Mouse (Mus musculus) liver, postnatal 0 days (tissue): ENCODE data around the gene Tsc22d1. TPM values are rescaled to one million over a fixed set of nuclear protein-coding genes. Genes with fewer than 3 reads are reported as not detected.

Experiments
- ATAC-seq: fragments of 200-750 bp; cut with Nextera tagmentation; 2 replicates; pipeline ENCODE4 v1.8.0; 2017; ENCODE audit warnings: mild to moderate bottlenecking, moderate library complexity
- DNase-seq: peaks from one replicate; pipeline ENCODE4 v3.0.0-alpha.2; 2016
- H3K27ac ChIP-seq: fragments of 300-500 bp; sonication (generic); 2 replicates; pipeline ENCODE4 v1.5.1; 2014; ENCODE audit warnings: antibody characterized with exemption, moderate library complexity, mild to moderate bottlenecking, low read depth
- H3K27me3 ChIP-seq: fragments of 300-500 bp; sonication (generic); 2 replicates; pipeline ENCODE4 v1.6.1; 2014; ENCODE audit warnings: low read length, control low read depth, mixed read lengths; ENCODE audit not compliant: insufficient read depth
- H3K36me3 ChIP-seq: fragments of 300-500 bp; sonication (generic); replicated peaks from 2 replicates; pipeline ENCODE4 v1.6.1; 2014; ENCODE audit warnings: mild to moderate bottlenecking, control low read depth, low read length, moderate library complexity, mixed read lengths; ENCODE audit not compliant: insufficient read depth
- H3K4me1 ChIP-seq: fragments of 300-500 bp; sonication (generic); 2 replicates; pipeline ENCODE4 v1.6.1; 2014; ENCODE audit warnings: antibody characterized with exemption, mild to moderate bottlenecking, control low read depth; ENCODE audit not compliant: insufficient read depth
- H3K4me2 ChIP-seq: fragments of 300-500 bp; sonication (generic); 2 replicates; pipeline ENCODE4 v1.6.1; 2014; ENCODE audit warnings: low read depth, mild to moderate bottlenecking, low read length, moderate library complexity, mixed read lengths
- H3K4me3 ChIP-seq: fragments of 300-500 bp; sonication (generic); 2 replicates; pipeline ENCODE4 v1.5.1; 2014; ENCODE audit warnings: low read depth, low read length
- H3K9ac ChIP-seq: fragments of 300-500 bp; sonication (generic); replicated peaks from 2 replicates; pipeline ENCODE4 v1.6.1; 2014; ENCODE audit warnings: mild to moderate bottlenecking, moderate library complexity
- H3K9me3 ChIP-seq: fragments of 300-500 bp; sonication (generic); 2 replicates; pipeline ENCODE4 v1.6.1; 2016; ENCODE audit warnings: mild to moderate bottlenecking, control low read depth, low read length, mixed read lengths
- CTCF ChIP-seq: sonication (generic); IDR thresholded peaks from 2 replicates; pipeline ENCODE4 v1.5.1; 2016; ENCODE audit warnings: antibody characterized with exemption, low read depth
- EP300 ChIP-seq: IDR thresholded peaks from 2 replicates; pipeline ENCODE4 v1.6.1; 2016; ENCODE audit warnings: antibody characterized with exemption, low read depth, mild to moderate bottlenecking
- WGBS: fragments of 180-500 bp; shearing (Covaris S2); extraction: QIAGEN DNeasy Blood & Tissue Kit; methylation state at CpG from one replicate; pipeline ENCODE4 v1.1.7; 2014; ENCODE audit not compliant: insufficient replicate concordance; 5-methylcytosine and 5-hydroxymethylcytosine counted together
- polyA plus RNA-seq: library from polyadenylated mRNA; unstranded; fragments of >200 nt; fragmentation: Nextera tagmentation; extraction: Ambion mirVana; gene quantifications from 2 replicates; pipeline ENCODE4 v1.2.1, GENCODE M21; 2015

Tsc22d1 gene
- polyA plus RNA-seq, 1 experiment from 2014 or later: 137 TPM

DNA sequence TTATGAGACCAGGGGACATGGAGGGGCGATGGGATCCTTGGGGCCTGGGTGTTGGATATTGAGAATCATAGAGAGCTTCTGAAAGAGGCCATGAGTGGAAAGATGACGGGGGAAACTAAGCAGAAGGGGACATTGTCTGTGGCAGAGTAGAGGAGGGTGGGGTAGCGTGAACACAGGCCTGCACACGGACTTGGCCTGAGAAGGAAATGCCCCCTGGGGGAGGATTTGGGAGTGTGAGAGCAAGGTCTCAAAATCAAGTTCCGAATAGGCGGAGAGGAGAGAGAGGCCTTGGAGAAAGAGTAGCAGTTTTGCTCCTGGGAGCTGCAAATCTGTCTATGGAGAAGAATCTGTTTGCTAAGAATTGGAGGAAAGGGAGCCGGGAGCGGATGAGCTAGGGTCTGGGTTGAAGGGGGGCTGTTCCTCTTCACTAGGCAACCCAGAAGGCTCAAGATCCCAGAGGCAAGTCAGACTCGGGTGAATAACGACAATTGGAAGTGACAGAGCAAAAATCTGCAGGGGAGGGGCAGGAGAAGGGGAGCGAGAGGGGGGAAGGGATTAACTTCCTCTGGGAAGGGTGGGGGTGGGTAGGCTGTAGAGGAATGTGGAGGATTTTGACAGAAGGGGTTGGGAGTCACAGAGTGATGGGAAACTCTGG, 98.8 kb downstream of the Tsc22d1 start:
- Histone ChIP-seq H3K4me2 (no peak overlapping the region), H3K9ac (no peak overlapping the region), H3K36me3 (no peaks in the 10 kb centered on the region), H3K4me1 (no peaks in the 10 kb centered on the region; the same call in 1 of the 2 replicates), H3K27me3 (no peaks in the 10 kb centered on the region), H3K9me3 (no peaks in the 10 kb centered on the region), H3K4me3 (no peak overlapping the region), H3K27ac (no peak overlapping the region)
- no peak for TF ChIP-seq CTCF
- TF ChIP-seq EP300: no peak
- ATAC-seq (no peak), DNase-seq (no peak)
- 45% methylated on average over 11 of the region's 11 CpGs for WGBS

GRCm38 (mm10) chr14:76514050-76514585, 99.4 kb downstream of the Tsc22d1 start:
- no peaks in the 10 kb centered on the region for H3K9me3 ChIP-seq
- H3K4me1 ChIP-seq: no peaks in the 10 kb centered on the region; the same call in 1 of the 2 replicates
- H3K9ac ChIP-seq: no peak overlapping the region
- ATAC-seq (no peak), DNase-seq (no peak)
- no peaks in the 10 kb centered on the region for H3K36me3 ChIP-seq
- no peak overlapping the region for H3K4me2 ChIP-seq
- no peak overlapping the region for H3K4me3 ChIP-seq
- no peaks in the 10 kb centered on the region for H3K27me3 ChIP-seq
- no peak overlapping the region for H3K27ac ChIP-seq
- WGBS: 54% methylated on average over 6 of the region's 6 CpGs
- TF ChIP-seq EP300 (no peak), CTCF (no peak)

DNA sequence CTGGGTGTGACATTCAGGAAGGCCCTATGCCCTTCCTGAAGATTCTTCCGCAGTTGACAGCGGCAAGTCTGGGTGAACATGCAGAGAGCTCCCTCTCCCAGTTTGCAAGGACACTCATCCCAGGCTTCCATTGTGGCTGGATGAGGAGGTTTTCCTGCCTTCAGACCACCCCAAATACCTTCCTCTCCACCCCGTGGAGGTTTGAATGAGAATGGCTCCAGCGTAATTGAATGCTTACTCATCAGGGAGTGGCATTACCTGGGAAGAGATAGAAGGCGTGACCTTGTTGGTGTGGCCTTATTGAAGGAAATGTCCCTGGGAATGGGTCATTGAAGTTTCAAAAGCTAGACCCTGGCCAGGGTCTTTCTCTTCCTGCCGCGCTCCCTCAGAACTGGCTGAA, 100.9 kb downstream of the Tsc22d1 start:
- Histone ChIP-seq H3K9ac (no peak overlapping the region), H3K36me3 (no peaks in the 10 kb centered on the region), H3K4me3 (no peak overlapping the region), H3K27me3 (no peaks in the 10 kb centered on the region), H3K27ac (no peak overlapping the region), H3K9me3 (no peaks in the 10 kb centered on the region), H3K4me2 (no peak overlapping the region), H3K4me1 (peaks cover 9% of the 10 kb centered on the region)
- TF ChIP-seq EP300: no peak
- TF ChIP-seq CTCF: no peak
- ATAC-seq (no peak), DNase-seq (no peak)
- WGBS: 79% methylated on average over 7 of the region's 7 CpGs

DNA sequence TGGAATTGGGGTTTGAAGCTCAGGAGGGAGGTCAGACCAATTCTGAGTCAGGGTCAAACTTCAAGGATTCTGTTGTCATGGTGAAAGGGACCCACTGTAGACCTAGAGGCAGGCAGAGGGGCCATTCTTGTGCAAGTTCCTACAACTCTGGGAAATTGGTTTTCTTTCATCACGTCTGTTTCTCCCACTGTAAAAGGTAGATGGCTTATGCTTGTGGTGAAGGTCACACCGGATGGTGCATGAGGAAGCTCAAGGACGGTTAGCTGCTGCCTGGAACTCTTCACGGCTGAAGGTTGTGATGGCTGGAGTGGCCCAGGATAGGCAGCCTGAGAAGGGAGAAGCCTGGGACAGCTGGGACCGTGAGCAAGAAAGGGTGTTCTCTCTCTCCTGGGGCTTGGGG, 103.5 kb downstream of the Tsc22d1 start:
- 65% methylated on average over 5 of the region's 5 CpGs for WGBS
- Histone ChIP-seq H3K27ac (no peak overlapping the region), H3K27me3 (no peaks in the 10 kb centered on the region), H3K4me1 (peaks cover 14% of the 10 kb centered on the region), H3K4me2 (no peak overlapping the region), H3K9ac (no peak overlapping the region), H3K36me3 (no peaks in the 10 kb centered on the region), H3K9me3 (no peaks in the 10 kb centered on the region), H3K4me3 (no peak overlapping the region)
- DNase-seq (no peak), ATAC-seq (no peak)
- TF ChIP-seq EP300 (no peak), CTCF (no peak)

- H3K4me2 ChIP-seq: peak overlapping the region; percentile 19
- ATAC-seq (peak; percentile 97), DNase-seq (no peak)
- no peak overlapping the region for H3K4me3 ChIP-seq
- H3K27me3 ChIP-seq: no peaks in the 10 kb centered on the region
- H3K4me1 ChIP-seq: peaks cover 14% of the 10 kb centered on the region
- H3K9me3 ChIP-seq: no peaks in the 10 kb centered on the region
- TF ChIP-seq EP300 (peak; percentile 67), CTCF (no peak)
- H3K9ac ChIP-seq: no peak overlapping the region
- WGBS: 27% methylated on average over 4 of the region's 4 CpGs
- no peaks in the 10 kb centered on the region for H3K36me3 ChIP-seq
- H3K27ac ChIP-seq: peak overlapping the region; percentile 73
Measured at GRCm38 (mm10) chr14:76520606-76521005, 105.8 kb downstream of the Tsc22d1 start.

GRCm38 (mm10) chr14:76521308-76521707, 106.5 kb downstream of the Tsc22d1 start:
- H3K27me3 ChIP-seq: no peaks in the 10 kb centered on the region
- DNase-seq (no peak), ATAC-seq (no peak)
- TF ChIP-seq CTCF (no peak), EP300 (no peak)
- H3K4me3 ChIP-seq: no peak overlapping the region
- H3K27ac ChIP-seq: no peak overlapping the region
- WGBS: 83% methylated on average over 3 of the region's 3 CpGs
- no peak overlapping the region for H3K9ac ChIP-seq
- H3K4me1 ChIP-seq: peaks cover 14% of the 10 kb centered on the region
- no peak overlapping the region for H3K4me2 ChIP-seq
- H3K9me3 ChIP-seq: no peaks in the 10 kb centered on the region
- H3K36me3 ChIP-seq: no peaks in the 10 kb centered on the region
